Comparison of ENCODE assay signal across 12 mouse cellular contexts in genomic region chr10:61662391-61662988, GRCm38 (mm10). TPM values are rescaled to one million over a fixed set of nuclear protein-coding genes. Genes with fewer than 3 reads are reported as not detected.
DNase-seq lines count a peak whose midpoint lies in the region; ATAC-seq and TF ChIP-seq lines count a peak whose summit lies in the region.
"Had no signal": no experiment of that assay in that cellular context is flagged by ENCODE, and none has a peak within 500 bp of the region (broad histone marks: within the 10 kb centered on the region; RNA-seq: fewer than 3 reads in every experiment).

No protein-coding gene starts in this region.

- peak overlapping the region; percentile 66 for H3K27ac ChIP-seq in midbrain, embryonic 14.5 days (replicated peaks; ENCODE audit: low read depth, low read length)
- no peak overlapping the region for H3K27ac ChIP-seq in thymus, adult 2 months (ENCODE audit: control insufficient read depth, insufficient read depth, low read length)
- H3K27ac ChIP-seq: heart, embryonic 13.5 days; liver, embryonic 14.5 days had no signal

- intact Hi-C loops in left cerebral cortex, postnatal 25 days (cut with DNase I): no loop called here

- no peaks in the 10 kb centered on the region for H3K9me3 ChIP-seq in midbrain, embryonic 14.5 days (ENCODE audit: control insufficient read depth, low read length)
- H3K9me3 ChIP-seq: heart, embryonic 13.5 days had no signal

- H3K4me3 ChIP-seq in midbrain, embryonic 14.5 days (replicated peaks; ENCODE audit: low read depth, low read length): no peak overlapping the region
- H3K4me3 ChIP-seq in thymus, adult 2 months (ENCODE audit: control insufficient read depth, insufficient read depth, low read length): no peak overlapping the region
- H3K4me3 ChIP-seq: heart, embryonic 13.5 days had no signal

- ATAC-seq in midbrain, embryonic 14.5 days (ENCODE audit: low FRiP score, low TSS enrichment): peak; percentile 53; the same call in 1 of the 2 replicates

- WGBS in midbrain, embryonic 14.5 days: 60% methylated on average over 10 of the region's 10 CpGs
- 95% methylated on average over 10 of the region's 10 CpGs for WGBS in thymus, adult 2 months

- H3K9ac ChIP-seq in midbrain, embryonic 14.5 days (replicated peaks; ENCODE audit: low read length): no peak overlapping the region
- H3K9ac ChIP-seq: heart, embryonic 13.5 days; liver, embryonic 14.5 days had no signal

- DNase-seq in left cerebral cortex, postnatal 25 days (ENCODE audit: low spot score in 2 of 2): peak; percentile 22 to 40
- DNase-seq in left cerebral cortex, adult 18-20 months (ENCODE audit: low spot score in 2 of 2): no peak
- DNase-seq in NIH3T3 (ENCODE audit: low read depth): peak; percentile 52
- peak; percentile 50 to 62 for DNase-seq in adrenal gland, postnatal 36 days
- DNase-seq in midbrain, embryonic 14.5 days: peak; percentile 75
- DNase-seq in spleen, adult 18-20 months: no peak
- DNase-seq in natural killer cell, adult 2 months (ENCODE audit: low spot score in 2 of 2): no peak
- DNase-seq in thymus, adult 2 months: no peak
- DNase-seq: cerebellum, postnatal 36 days; kidney, adult 8-10 months had no signal

- H3K4me1 ChIP-seq in midbrain, embryonic 14.5 days (ENCODE audit: control insufficient read depth, insufficient read depth, low read length): no peaks in the 10 kb centered on the region
- H3K4me1 ChIP-seq in thymus, adult 2 months (replicated peaks; ENCODE audit: control insufficient read depth, insufficient read depth, low read length): no peaks in the 10 kb centered on the region

- no peak for TF ChIP-seq CTCF in thymus, adult 2 months (IDR thresholded peaks at IDR 0.05; ENCODE audit: borderline replicate concordance, control insufficient read depth, extremely low read depth, insufficient read depth, low read length, poor library complexity)

- no peaks in the 10 kb centered on the region for H3K27me3 ChIP-seq in midbrain, embryonic 14.5 days (ENCODE audit: control insufficient read depth, insufficient read depth, low read length)
- H3K27me3 ChIP-seq in thymus, adult 2 months (ENCODE audit: control insufficient read depth, insufficient read depth, low read length): no peaks in the 10 kb centered on the region
- H3K27me3 ChIP-seq: heart, embryonic 13.5 days had no signal

- no peak for TF ChIP-seq POLR2A in thymus, adult 2 months (IDR thresholded peaks at IDR 0.05; ENCODE audit: control insufficient read depth, extremely low read depth, insufficient read depth, low read length, poor library complexity)

- peaks cover 76% of the 10 kb centered on the region for H3K36me3 ChIP-seq in midbrain, embryonic 14.5 days (ENCODE audit: control insufficient read depth, insufficient read depth, low read length)
- H3K36me3 ChIP-seq in thymus, adult 2 months (ENCODE audit: control insufficient read depth, insufficient read depth, low read length): no peaks in the 10 kb centered on the region; the same call in 1 of the 2 replicates

- no peak overlapping the region for H3K4me2 ChIP-seq in midbrain, embryonic 14.5 days (ENCODE audit: low read length)
- H3K4me2 ChIP-seq: heart, embryonic 13.5 days had no signal

RNA-seq across cellular contexts. Expression of gene Ppa1, which starts 14.1 kb away (rescaled TPM):
- total RNA-seq in left cerebral cortex, postnatal 25 days (2021): 100 to 1,000 TPM; 106 to 114 TPM
- 100 to 1,000 TPM; 113 to 114 TPM for total RNA-seq in left cerebral cortex, adult 18-20 months (2021)
- 100 to 1,000 TPM; 133 to 148 TPM for total RNA-seq in adrenal gland, postnatal 36 days (2021)
- 205 and 216 TPM in 2 replicates for polyA plus RNA-seq in midbrain, embryonic 14.5 days (2014; fragmentation: Nextera tagmentation; extraction: Ambion mirVana)
- polyA plus RNA-seq in thymus, adult 2 months (2012; rRNA removed): 29.9 and 36.1 TPM in 2 replicates

RNA-seq across cellular contexts. Expression of gene Sar1a, which starts 17.6 kb away (rescaled TPM):
- total RNA-seq in left cerebral cortex, postnatal 25 days (2021): 100 to 1,000 TPM; 118 to 131 TPM
- total RNA-seq in left cerebral cortex, adult 18-20 months (2021): 100 to 1,000 TPM; 122 to 128 TPM
- 100 to 1,000 TPM; 198 to 208 TPM for total RNA-seq in adrenal gland, postnatal 36 days (2021)
- polyA plus RNA-seq in midbrain, embryonic 14.5 days (2014; fragmentation: Nextera tagmentation; extraction: Ambion mirVana): 189 and 227 TPM in 2 replicates
- polyA plus RNA-seq in thymus, adult 2 months (2012; rRNA removed): 71.8 and 74.7 TPM in 2 replicates

RNA-seq across cellular contexts. Expression of gene Tysnd1, which starts 32.8 kb away (rescaled TPM):
- total RNA-seq in left cerebral cortex, postnatal 25 days (2021): 10 to 100 TPM; 21.7 to 24.3 TPM
- total RNA-seq in left cerebral cortex, adult 18-20 months (2021): 10 to 100 TPM; 22.0 to 23.1 TPM
- 100 to 1,000 TPM in 1 of 2 experiments, 10 to 100 TPM in 1; 66.4 to 113 TPM for total RNA-seq in adrenal gland, postnatal 36 days (2021)
- polyA plus RNA-seq in midbrain, embryonic 14.5 days (2014; fragmentation: Nextera tagmentation; extraction: Ambion mirVana): 25.1 and 27.0 TPM in 2 replicates
- polyA plus RNA-seq in thymus, adult 2 months (2012; rRNA removed): 91.6 and 114 TPM in 2 replicates

RNA-seq across cellular contexts. Expression of gene Aifm2, which starts 52.6 kb away (rescaled TPM):
- 1 to 10 TPM; 4.7 to 6.4 TPM for total RNA-seq in left cerebral cortex, postnatal 25 days (2021)
- total RNA-seq in left cerebral cortex, adult 18-20 months (2021): 1 to 10 TPM; 9.3 to 9.8 TPM
- total RNA-seq in adrenal gland, postnatal 36 days (2021): 100 to 1,000 TPM; 187 to 377 TPM
- 5.8 and 7.0 TPM in 2 replicates for polyA plus RNA-seq in midbrain, embryonic 14.5 days (2014; fragmentation: Nextera tagmentation; extraction: Ambion mirVana)
- polyA plus RNA-seq in thymus, adult 2 months (2012; rRNA removed): 10.4 and 12.0 TPM in 2 replicates

Comparison
In these comparisons a context has a peak if more than half of its experiments do, and no peak if none do; other contexts are left out.
1. DNase-seq: peak in left cerebral cortex, postnatal 25 days (2 of 2), NIH3T3 (single experiment), adrenal gland, postnatal 36 days (2 of 2) and midbrain, embryonic 14.5 days (single experiment); none in left cerebral cortex, adult 18-20 months (0 of 2), spleen, adult 18-20 months (0 of 2), natural killer cell, adult 2 months (0 of 2) and thymus, adult 2 months (single experiment).